Mouse (Mus musculus) heart, postnatal 10 days (tissue): Measurements from ENCODE around the gene Olfr272. TPM values are rescaled to one million over a fixed set of nuclear protein-coding genes. Genes with fewer than 3 reads are reported as not detected.
A peak's percentile ranks its signal among the peaks of the same experiment; 100 is the strongest.

Experiments
- DNase-seq, 2 experiments: peaks; one replicate each; pipeline ENCODE4 v3.0.0; 2021
- intact Hi-C: fragments of 180-260 bp; cut with DNase I; formaldehyde crosslinking; loops from one replicate; pipeline ENCODE4 v1.15.1; 2025
- total RNA-seq, 2 experiments: library from RNA; stranded (reverse); gene quantifications; 2 replicates each; pipeline ENCODE4 v1.2.3; 2021

Gene Olfr272
- total RNA-seq: not detected

DNA sequence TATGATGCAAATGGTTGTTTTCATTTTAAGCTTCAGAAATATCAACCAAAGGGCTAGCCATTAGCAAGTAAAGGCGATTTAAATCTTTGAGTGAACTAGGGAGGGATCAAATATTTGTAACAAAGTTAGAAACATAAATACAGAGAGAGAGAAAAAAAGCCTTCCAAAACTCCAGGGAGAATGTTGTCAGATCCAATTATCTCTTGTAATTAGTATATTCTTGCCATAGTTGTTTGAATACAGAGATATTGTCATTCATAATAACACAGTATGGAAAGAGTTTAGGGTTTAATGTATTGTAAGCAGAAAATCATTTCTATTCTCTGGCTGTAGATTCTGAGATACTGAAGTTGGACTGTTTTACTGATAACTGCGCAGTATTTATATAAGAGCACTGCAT lies at the start of gene Olfr272:
Gene Olfr272, minus strand, starts transcription at position 101 of the 400 bp plus-strand sequence.
- intact Hi-C loops: no loop called here
- DNase-seq: no peak

DNA sequence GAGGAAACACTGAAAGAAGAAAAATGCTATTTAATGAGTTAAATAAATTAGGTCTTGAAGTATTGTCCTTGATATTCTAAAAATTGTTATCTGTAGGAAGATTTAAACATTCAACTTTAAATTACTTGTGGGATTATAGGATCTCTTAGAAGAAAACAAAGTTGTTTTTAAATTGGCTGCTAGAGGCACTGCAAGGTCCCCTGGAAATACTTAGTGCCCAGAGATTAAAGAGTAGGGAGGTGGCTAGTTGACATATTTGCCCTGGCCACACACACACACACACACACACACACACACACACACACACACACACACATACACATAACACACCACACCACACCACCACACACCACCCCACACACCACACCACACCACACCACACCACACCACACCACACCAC lies 45.3 kb upstream of the Olfr272 start, which contains the start of gene Olfr270:
Gene Olfr270, plus strand, starts transcription at position 301 of the 400 bp plus-strand sequence.
- intact Hi-C loops: no loop called here

DNA sequence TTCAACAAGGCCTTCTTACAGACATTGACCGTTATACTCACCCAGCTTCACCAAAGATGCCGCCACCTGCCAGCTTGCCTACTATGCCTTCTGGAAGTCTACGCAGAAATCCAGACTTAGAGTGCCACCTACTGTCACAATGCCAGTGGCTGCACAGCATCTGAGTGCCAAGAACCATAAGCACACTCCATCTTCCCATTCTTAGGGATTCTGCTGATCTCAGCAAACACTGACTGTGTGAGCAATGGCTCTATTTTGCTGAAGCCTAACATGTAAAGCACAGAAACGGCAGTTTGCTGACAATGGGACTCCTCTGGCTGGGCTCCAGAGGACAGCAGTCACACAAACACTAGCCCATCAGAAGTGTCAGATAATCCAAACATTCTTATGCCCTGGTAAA lies 39.7 kb upstream of the Olfr272 start:
- intact Hi-C loops: no loop called here
- peak; percentile 7 to 19 for DNase-seq

More for the DNA sequence above, 45.3 kb upstream of the Olfr272 start, which contains the start of gene Olfr270:
- DNase-seq: no peak

DNA sequence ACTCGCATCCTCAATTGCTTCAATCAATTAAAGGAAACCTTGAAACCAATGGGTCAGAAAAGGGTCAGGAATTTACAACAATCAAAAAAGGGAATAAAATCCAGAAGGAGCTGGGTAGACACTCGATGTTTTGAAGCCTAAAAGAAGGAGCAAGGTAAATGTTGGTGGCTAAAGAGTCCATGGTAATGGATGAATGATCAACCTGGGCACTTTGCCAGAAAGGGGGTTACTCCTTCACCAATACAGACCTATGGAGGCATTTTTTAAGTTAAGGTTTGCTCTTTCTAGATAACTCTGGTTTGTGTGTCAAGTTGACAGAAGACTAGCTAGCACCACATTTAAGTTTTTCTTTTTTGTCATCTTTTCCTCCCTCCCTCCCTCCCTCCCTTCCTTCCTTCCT lies 30.0 kb upstream of the Olfr272 start:
- intact Hi-C loops: no loop called here
- no peak for DNase-seq

DNA sequence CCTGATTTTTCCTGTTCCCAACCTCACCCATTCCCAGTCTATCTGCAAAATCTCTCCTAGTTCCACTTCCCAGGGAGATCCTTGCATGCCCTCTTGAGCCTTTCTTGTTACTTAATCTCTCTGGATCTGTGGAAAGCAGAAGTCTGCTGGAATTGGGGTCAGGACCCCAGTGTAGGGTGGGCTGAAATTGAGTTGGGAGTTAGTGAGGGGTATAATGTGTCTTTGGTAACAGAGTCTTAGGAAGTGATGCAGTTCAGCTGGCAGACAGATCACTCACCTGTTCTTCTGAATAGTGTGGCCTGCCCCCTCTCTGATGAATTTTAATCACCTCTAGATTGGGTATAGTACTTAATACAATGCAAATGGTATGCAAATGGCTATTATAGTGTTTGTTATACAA lies 27.7 kb upstream of the Olfr272 start:
- intact Hi-C loops: no loop called here
- no peak for DNase-seq

DNA sequence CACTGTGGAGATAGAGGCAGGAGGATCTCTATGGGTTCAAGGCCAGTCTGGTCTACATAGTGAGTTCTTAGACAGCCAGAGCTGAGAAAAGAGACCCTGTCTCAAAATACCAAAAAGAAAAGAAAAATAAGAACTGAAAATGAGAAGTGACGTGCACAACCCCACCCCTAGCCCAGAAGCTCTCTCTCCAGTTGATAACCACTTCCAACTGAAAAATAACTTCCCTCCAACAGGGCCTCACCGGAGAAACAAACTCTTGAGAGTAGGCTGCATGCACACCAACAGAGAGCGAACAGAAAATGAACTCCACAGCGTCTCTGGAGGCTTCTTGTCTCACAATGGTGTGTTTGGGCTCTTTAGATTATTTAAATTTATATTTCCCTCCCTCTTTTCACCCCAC lies 11.5 kb upstream of the Olfr272 start:
- no peak for DNase-seq
- intact Hi-C loops: no loop called here

DNA sequence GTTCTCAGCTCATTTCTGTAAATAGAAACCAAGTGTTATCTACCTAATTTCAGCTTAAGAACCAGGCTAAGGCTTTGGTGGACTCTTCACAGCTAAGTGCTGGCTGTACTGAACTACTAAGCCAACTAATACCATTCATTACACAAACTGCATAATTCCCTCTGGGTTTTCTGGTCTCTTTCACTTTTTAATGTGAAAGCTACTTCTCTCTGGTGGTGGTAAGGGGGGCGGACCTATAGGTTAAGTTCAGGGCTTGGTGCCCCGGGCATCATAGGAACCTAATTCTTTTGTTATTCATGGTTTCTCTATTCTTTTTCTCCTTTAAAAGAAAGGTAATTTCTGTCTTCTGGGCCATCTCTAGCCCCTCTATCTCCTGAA lies 1.7 kb downstream of the Olfr272 start:
- DNase-seq: no peak
- intact Hi-C loops: no loop called here

DNA sequence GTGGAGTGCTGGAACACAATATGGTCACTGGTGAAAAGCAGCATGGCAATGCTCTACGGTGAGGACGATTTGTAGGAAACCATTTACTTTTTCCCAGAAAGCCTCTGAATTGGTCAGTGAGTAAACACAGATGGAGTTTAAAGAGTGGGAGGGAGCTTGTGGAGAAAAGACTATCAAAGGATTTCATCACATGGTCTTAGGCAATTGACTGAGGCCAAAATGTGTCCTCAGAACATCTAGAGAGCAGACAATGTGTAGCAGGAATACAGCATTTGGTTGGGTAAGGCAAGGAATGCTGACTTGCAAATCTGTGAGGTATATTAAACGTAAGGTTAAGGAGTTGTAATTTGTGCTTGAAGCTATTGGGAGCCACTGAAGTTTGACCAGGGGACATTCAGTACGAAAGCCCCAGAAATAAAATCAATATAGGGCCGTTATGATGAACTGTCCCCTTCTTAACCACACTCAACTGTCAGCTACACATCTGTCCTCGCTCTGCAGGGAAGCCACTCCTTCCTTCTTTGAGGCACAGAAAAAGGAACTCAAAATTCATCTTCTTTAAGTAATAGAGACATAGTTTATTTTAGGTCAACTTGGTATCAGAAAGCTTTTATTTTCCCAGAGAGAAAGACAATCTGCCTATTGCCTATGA lies 2.2 kb downstream of the Olfr272 start:
- intact Hi-C loops: no loop called here
- DNase-seq: no peak

DNA sequence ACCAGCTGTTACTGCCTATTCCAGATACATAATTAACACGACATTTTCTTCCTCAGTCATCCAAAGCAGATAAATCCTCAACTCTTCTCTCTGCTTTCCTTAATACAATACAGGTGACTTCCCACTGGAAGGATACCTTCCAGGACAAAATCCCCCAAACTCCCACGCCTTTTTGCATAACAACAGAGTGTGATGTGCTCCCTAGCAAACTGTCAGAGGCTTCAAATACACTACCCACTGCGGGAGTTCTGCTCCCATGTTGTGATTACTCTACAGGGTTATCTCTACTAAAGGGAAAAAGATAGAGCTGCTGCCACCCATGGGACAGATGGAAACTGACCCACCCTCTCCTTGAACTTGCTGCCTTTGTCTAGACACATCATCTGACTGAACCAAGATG lies 6.6 kb downstream of the Olfr272 start:
- DNase-seq: no peak
- intact Hi-C loops: no loop called here

DNA sequence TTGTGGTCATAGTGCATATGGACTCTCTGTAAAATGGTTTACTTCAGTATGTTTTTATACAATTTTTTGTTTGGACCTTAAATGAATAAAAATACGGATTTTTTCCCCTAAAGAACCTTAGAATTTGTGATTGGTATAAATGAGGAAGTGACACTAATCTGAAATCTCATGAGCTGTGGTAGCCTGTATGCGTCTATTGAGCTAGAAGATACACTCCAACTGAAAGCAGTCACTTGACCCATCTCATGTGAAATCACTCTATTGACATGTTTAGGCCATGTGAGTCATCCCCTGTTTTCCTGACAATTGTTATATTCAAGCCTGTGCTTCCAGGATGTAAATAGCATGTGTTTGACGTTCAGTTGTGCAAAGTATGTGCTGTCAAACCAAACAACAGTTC lies 9.4 kb downstream of the Olfr272 start:
- DNase-seq: no peak

DNA sequence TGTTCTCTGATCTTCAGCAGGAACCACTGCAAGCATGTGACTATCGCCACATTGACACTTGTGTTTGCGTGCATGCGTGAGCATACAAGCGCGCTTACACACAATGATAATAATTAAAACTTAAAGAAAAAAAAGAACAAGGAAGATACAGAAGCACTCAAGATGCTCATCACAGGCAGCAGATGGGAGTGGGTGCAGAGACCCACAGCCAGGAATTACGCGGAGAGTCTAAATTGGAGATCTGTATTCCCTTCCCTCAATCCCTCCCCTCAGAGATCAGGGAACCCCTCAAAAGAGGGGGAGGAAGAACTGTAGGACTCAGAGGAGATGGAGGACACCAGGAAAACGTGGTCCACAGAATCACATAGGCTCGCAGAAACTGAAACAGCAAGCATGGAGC lies 54.8 kb downstream of the Olfr272 start:
- intact Hi-C loops: no loop called here
- no peak for DNase-seq

More for the DNA sequence above, 9.4 kb downstream of the Olfr272 start:
- intact Hi-C loops: no loop called here

Other genes with a start within 250 kb of the Olfr272 start
- gene Olfr275, start 104.6 kb downstream of the Olfr272 start, total RNA-seq: not detected
- gene Olfr273, start 59.9 kb downstream of the Olfr272 start, total RNA-seq: not detected
- not detected for gene Olfr270, start 45.4 kb upstream of the Olfr272 start, total RNA-seq
- gene Nipsnap3a, start 70.1 kb upstream of the Olfr272 start, total RNA-seq: not detected
- 10 to 100 TPM; 15.1 to 16.9 TPM for gene Nipsnap3b, start 92.7 kb upstream of the Olfr272 start, total RNA-seq
- 10 to 100 TPM; 16.1 to 18.2 TPM for gene Abca1, start 240.7 kb upstream of the Olfr272 start, total RNA-seq